Mouse (Mus musculus) CD4-positive, CD25-positive, alpha-beta regulatory T cell, adult 2 months (primary cell): ENCODE results near the gene Olfr787.

ENCODE experiments used
- DNase-seq: peaks from one replicate; pipeline ENCODE4 v3.0.0-alpha.2; 2012; ENCODE audit warnings: low read depth, low spot score

Gene Olfr787

DNA sequence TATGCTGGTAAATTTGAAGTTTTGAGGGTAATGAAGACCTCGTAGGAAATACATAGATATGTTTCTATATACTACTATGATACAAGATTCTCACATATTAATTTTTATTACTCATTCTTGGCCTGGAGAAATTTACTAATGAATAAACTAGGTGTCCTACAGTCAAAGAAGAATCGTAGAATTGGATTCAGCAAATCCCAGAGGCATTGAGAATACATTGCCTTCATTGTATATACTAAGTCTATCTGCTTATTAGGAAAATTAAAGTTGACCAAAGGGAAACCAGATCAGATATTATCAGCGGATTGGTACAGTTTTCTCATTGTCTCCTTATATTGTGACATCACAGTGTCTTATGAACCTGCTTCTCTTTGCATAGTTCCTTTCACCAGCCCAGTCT is at the start of gene Olfr787:
TSS of gene Olfr787 (plus strand) at position 301 of the 400 bp plus-strand sequence.
- no peak for DNase-seq

GRCm38 (mm10) chr10:129427006-129427405 is 34.7 kb upstream of the Olfr787 start, which contains the start of gene Olfr786:
TSS of gene Olfr786 (plus strand) at chr10:129427306.
- no peak for DNase-seq

GRCm38 (mm10) chr10:129470698-129471097 is 9.0 kb downstream of the Olfr787 start, which contains the start of gene Olfr788:
TSS of gene Olfr788 (plus strand) at chr10:129470998.
- DNase-seq = no peak

DNA sequence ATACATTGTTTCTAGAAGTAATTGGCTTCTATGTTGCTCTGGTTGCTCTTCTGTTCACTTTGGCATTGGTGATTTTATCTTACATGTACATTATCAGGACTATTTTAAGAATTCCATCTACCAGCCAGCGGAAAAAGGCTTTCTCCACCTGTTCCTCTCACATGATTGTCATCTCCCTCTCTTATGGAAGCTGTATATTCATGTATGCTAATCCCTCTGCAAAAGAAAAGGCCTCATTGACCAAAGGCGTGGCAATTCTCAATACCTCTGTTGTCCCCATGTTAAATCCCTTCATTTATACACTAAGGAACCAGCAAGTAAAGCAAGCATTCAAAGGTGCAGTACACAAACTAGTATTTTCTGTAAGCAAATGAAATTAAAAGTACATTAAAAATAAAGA is 11.6 kb downstream of the Olfr787 start:
- no peak for DNase-seq

- no peak for DNase-seq
These were observed 12.1 kb downstream of the Olfr787 start for GRCm38 (mm10) chr10:129473723-129474122.

- no peak for DNase-seq
These were observed 22.8 kb downstream of the Olfr787 start, which contains the start of gene Olfr789 for GRCm38 (mm10) chr10:129484452-129484851. TSS of gene Olfr789 (plus strand) at chr10:129484752.

- DNase-seq = no peak
These were observed 28.4 kb downstream of the Olfr787 start for GRCm38 (mm10) chr10:129490101-129490500.

- no peak for DNase-seq
These were observed 36.5 kb downstream of the Olfr787 start, which contains the start of gene Olfr790 for GRCm38 (mm10) chr10:129498192-129498591. TSS of gene Olfr790 (plus strand) at chr10:129498492.
